Mouse (Mus musculus) midbrain, postnatal 0 days (tissue): ENCODE data around the gene Ssh2. TPM values are rescaled to one million over a fixed set of nuclear protein-coding genes. Genes with fewer than 3 reads are reported as not detected.

ENCODE experiments used
- ATAC-seq: fragments of 200-750 bp; cut with Nextera tagmentation; 2 replicates; pipeline ENCODE4 v1.8.0; 2017; ENCODE audit warnings: moderate number of reproducible peaks, mild to moderate bottlenecking, moderate TSS enrichment, moderate library complexity; ENCODE audit not compliant: low FRiP score
- DNase-seq: peaks from one replicate; pipeline ENCODE4 v3.0.0-alpha.2; 2015; ENCODE audit warnings: low spot score
- H3K27ac ChIP-seq: fragments of 300-500 bp; sonication (generic); 2 replicates; pipeline ENCODE4 v1.5.1; 2014; ENCODE audit warnings: low read depth, mild to moderate bottlenecking, low read length, mixed read lengths
- H3K27me3 ChIP-seq: fragments of 300-500 bp; sonication (generic); 2 replicates; pipeline ENCODE4 v1.6.1; 2014; ENCODE audit warnings: low read length, control low read depth, mixed read lengths; ENCODE audit not compliant: insufficient read depth
- H3K36me3 ChIP-seq: fragments of 300-500 bp; sonication (generic); 2 replicates; pipeline ENCODE4 v1.6.1; 2014; ENCODE audit warnings: low read length, control low read depth, mixed read lengths; ENCODE audit not compliant: insufficient read depth
- H3K4me1 ChIP-seq: fragments of 300-500 bp; sonication (generic); 2 replicates; pipeline ENCODE4 v1.6.1; 2014; ENCODE audit warnings: mild to moderate bottlenecking, control low read depth, antibody characterized with exemption, low read length, mixed read lengths; ENCODE audit not compliant: insufficient read depth
- H3K4me2 ChIP-seq: fragments of 300-500 bp; sonication (generic); 2 replicates; pipeline ENCODE4 v1.6.1; 2014; ENCODE audit warnings: low read depth, mild to moderate bottlenecking, low read length, mixed read lengths; ENCODE audit not compliant: poor library complexity, severe bottlenecking
- H3K4me3 ChIP-seq: fragments of 300-500 bp; sonication (generic); 2 replicates; pipeline ENCODE4 v1.5.1; 2014; ENCODE audit warnings: low read depth, mild to moderate bottlenecking, low read length, moderate library complexity
- H3K9ac ChIP-seq: fragments of 300-500 bp; sonication (generic); replicated peaks from 2 replicates; pipeline ENCODE4 v1.6.1; 2014; ENCODE audit warnings: mild to moderate bottlenecking, low read length, moderate library complexity, mixed read lengths; ENCODE audit not compliant: poor library complexity, severe bottlenecking
- H3K9me3 ChIP-seq: fragments of 300-500 bp; sonication (generic); 2 replicates; pipeline ENCODE4 v1.6.1; 2016; ENCODE audit warnings: low read length, control low read depth
- CTCF ChIP-seq: IDR thresholded peaks from 2 replicates; pipeline ENCODE4 v1.5.1; 2016; ENCODE audit warnings: antibody characterized with exemption, mild to moderate bottlenecking
- WGBS: fragments of 180-500 bp; shearing (Covaris S2); extraction: QIAGEN DNeasy Blood & Tissue Kit; methylation state at CpG from one replicate; pipeline ENCODE4 v1.1.7; 2014; 5-methylcytosine and 5-hydroxymethylcytosine counted together
- polyA plus RNA-seq: library from polyadenylated mRNA; unstranded; fragments of >200 nt; fragmentation: Nextera tagmentation; extraction: Ambion mirVana; gene quantifications from 2 replicates; pipeline ENCODE4 v1.2.1, GENCODE M21; 2015
- total RNA-seq: library from RNA; depleted of rRNA; stranded (reverse); fragments of >200 nt; gene quantifications from 2 replicates; pipeline ENCODE4 v1.2.3, GENCODE M21; 2014

Ssh2 gene
- total and polyA plus RNA-seq, 2 experiments from 2014 or later = 14.5 to 43.2 TPM

- no peak for TF ChIP-seq CTCF
- Histone ChIP-seq H3K27ac (no peak overlapping the region), H3K9ac (no peak overlapping the region), H3K4me3 (no peak overlapping the region), H3K9me3 (no peaks in the 10 kb centered on the region), H3K4me2 (no peak overlapping the region), H3K4me1 (no peaks in the 10 kb centered on the region), H3K36me3 (no peaks in the 10 kb centered on the region), H3K27me3 (no peaks in the 10 kb centered on the region)
- ATAC-seq (no peak), DNase-seq (no peak)
- 95% methylated on average over 1 of the region's 1 CpGs for WGBS
Observed at GRCm38 (mm10) chr11:77235267-77235666, 19.2 kb downstream of the Ssh2 start.

- H3K9me3 ChIP-seq = no peaks in the 10 kb centered on the region
- no peak overlapping the region for H3K9ac ChIP-seq
- H3K27me3 ChIP-seq = no peaks in the 10 kb centered on the region
- H3K4me1 ChIP-seq = no peaks in the 10 kb centered on the region
- no peak for DNase-seq
- H3K4me3 ChIP-seq = no peak overlapping the region
- H3K4me2 ChIP-seq = no peak overlapping the region
- no peaks in the 10 kb centered on the region for H3K36me3 ChIP-seq
- H3K27ac ChIP-seq = no peak overlapping the region
- 86% methylated on average over 1 of the region's 1 CpGs for WGBS
- no peak for ATAC-seq
- no peak for TF ChIP-seq CTCF
Observed at GRCm38 (mm10) chr11:77239658-77240345, 23.7 kb downstream of the Ssh2 start.

- Histone ChIP-seq H3K4me2 (no peak overlapping the region), H3K9ac (no peak overlapping the region), H3K9me3 (no peaks in the 10 kb centered on the region), H3K4me3 (no peak overlapping the region), H3K27me3 (no peaks in the 10 kb centered on the region), H3K27ac (no peak overlapping the region), H3K36me3 (no peaks in the 10 kb centered on the region), H3K4me1 (no peaks in the 10 kb centered on the region)
- no peak for DNase-seq
- no peak for TF ChIP-seq CTCF
- 94% methylated on average over 7 of the region's 7 CpGs for WGBS
- ATAC-seq = no peak
Observed at GRCm38 (mm10) chr11:77240466-77241246, 24.6 kb downstream of the Ssh2 start.

- ATAC-seq (no peak), DNase-seq (no peak)
- Histone ChIP-seq H3K27me3 (no peaks in the 10 kb centered on the region), H3K4me3 (no peak overlapping the region), H3K36me3 (no peaks in the 10 kb centered on the region), H3K4me2 (no peak overlapping the region), H3K9me3 (no peaks in the 10 kb centered on the region), H3K4me1 (no peaks in the 10 kb centered on the region), H3K27ac (no peak overlapping the region), H3K9ac (no peak overlapping the region)
- 62% methylated on average over 2 of the region's 2 CpGs for WGBS
- TF ChIP-seq CTCF = no peak
Observed at GRCm38 (mm10) chr11:77242912-77243311, 26.8 kb downstream of the Ssh2 start.

- no peak for TF ChIP-seq CTCF
- H3K27me3 ChIP-seq = no peaks in the 10 kb centered on the region
- H3K27ac ChIP-seq = no peak overlapping the region
- H3K9me3 ChIP-seq = no peaks in the 10 kb centered on the region
- no peak overlapping the region for H3K4me3 ChIP-seq
- no peaks in the 10 kb centered on the region for H3K4me1 ChIP-seq
- no peak overlapping the region for H3K4me2 ChIP-seq
- ATAC-seq (no peak), DNase-seq (no peak)
- no peaks in the 10 kb centered on the region for H3K36me3 ChIP-seq
- no peak overlapping the region for H3K9ac ChIP-seq
- WGBS = 77% methylated on average over 2 of the region's 2 CpGs
Observed at GRCm38 (mm10) chr11:77252826-77253225, 36.7 kb downstream of the Ssh2 start.

GRCm38 (mm10) chr11:77259441-77259840 lies 43.4 kb downstream of the Ssh2 start:
- 55% methylated on average over 2 of the region's 2 CpGs for WGBS

More at GRCm38 (mm10) chr11:77259441-77259840, 43.4 kb downstream of the Ssh2 start:
- H3K9me3 ChIP-seq = no peaks in the 10 kb centered on the region
- H3K27me3 ChIP-seq = no peaks in the 10 kb centered on the region
- no peaks in the 10 kb centered on the region for H3K4me1 ChIP-seq
- no peak overlapping the region for H3K4me2 ChIP-seq
- DNase-seq (no peak), ATAC-seq (no peak)
- H3K4me3 ChIP-seq = no peak overlapping the region
- no peak overlapping the region for H3K27ac ChIP-seq
- H3K36me3 ChIP-seq = no peaks in the 10 kb centered on the region
- H3K9ac ChIP-seq = no peak overlapping the region
- no peak for TF ChIP-seq CTCF
